Mouse (Mus musculus) myocyte (in vitro differentiated cells): ENCODE results near the gene Gm42688.

ENCODE experiments used
- MAX ChIP-seq: IDR thresholded peaks from one replicate; pipeline ENCODE4 v1.6.1; 2011; ENCODE audit warnings: low read depth, mild to moderate bottlenecking, control low read depth
- MYOG ChIP-seq, 3 experiments: IDR thresholded peaks; one replicate each; pipeline ENCODE4 v1.6.1; 2011; ENCODE audit warnings: control low read depth in 2 of 3, low read depth in 2 of 3, mild to moderate bottlenecking in 2 of 3; ENCODE audit not compliant: insufficient read length in 2 of 3, control insufficient read depth in 1 of 3, insufficient read depth in 1 of 3
- POLR2A ChIP-seq: IDR thresholded peaks from one replicate; pipeline ENCODE4 v1.6.1; 2011; ENCODE audit warnings: low read depth, mild to moderate bottlenecking, control low read depth, moderate library complexity; ENCODE audit not compliant: insufficient read length
- REST ChIP-seq: IDR thresholded peaks from one replicate; pipeline ENCODE4 v1.6.1; 2011; ENCODE audit warnings: mild to moderate bottlenecking, control low read depth, moderate library complexity; ENCODE audit not compliant: insufficient read depth, insufficient read length
- USF1 ChIP-seq: IDR thresholded peaks from one replicate; pipeline ENCODE4 v1.6.1; 2011; ENCODE audit warnings: low read depth, mild to moderate bottlenecking, control low read depth, moderate library complexity

GRCm38 (mm10) chr6:83077630-83078323 is 23.6 kb upstream of the Gm42688 start, which contains the start of gene Pcgf1:
- TF ChIP-seq MYOG (IDR thresholded peaks at IDR 0.05; ENCODE audit: control insufficient read depth in 1 of 3, insufficient read depth in 1 of 3, insufficient read length in 2 of 3, low read depth in 2 of 3) (no peak), POLR2A (no peak), MAX (no peak), USF1 (no peak), REST (no peak)
